Mouse (Mus musculus): ENCODE results near the gene Oaz1. TPM values are rescaled to one million over a fixed set of nuclear protein-coding genes. Genes with fewer than 3 reads are reported as not detected.
"Not testable (repeated sequence)": the region's sequence is repeated elsewhere in the genome, so short reads cannot be mapped to it uniquely, and the experiment has no call there.

Oaz1 gene
- polyA plus RNA-seq, 1 experiment from 2014 or later = 2,414 TPM

GRCm38 (mm10) chr10:80805925-80806324, 20.5 kb upstream of the Oaz1 start:
- peak; percentile 85 for DNase-seq (ENCODE audit: low spot score)
- H3K27me3 ChIP-seq (ENCODE audit: low read depth, poor library complexity, severe bottlenecking) = peaks cover 51% of the 10 kb centered on the region
- WGBS = 17% methylated on average over 3 of the region's 3 CpGs

DNA sequence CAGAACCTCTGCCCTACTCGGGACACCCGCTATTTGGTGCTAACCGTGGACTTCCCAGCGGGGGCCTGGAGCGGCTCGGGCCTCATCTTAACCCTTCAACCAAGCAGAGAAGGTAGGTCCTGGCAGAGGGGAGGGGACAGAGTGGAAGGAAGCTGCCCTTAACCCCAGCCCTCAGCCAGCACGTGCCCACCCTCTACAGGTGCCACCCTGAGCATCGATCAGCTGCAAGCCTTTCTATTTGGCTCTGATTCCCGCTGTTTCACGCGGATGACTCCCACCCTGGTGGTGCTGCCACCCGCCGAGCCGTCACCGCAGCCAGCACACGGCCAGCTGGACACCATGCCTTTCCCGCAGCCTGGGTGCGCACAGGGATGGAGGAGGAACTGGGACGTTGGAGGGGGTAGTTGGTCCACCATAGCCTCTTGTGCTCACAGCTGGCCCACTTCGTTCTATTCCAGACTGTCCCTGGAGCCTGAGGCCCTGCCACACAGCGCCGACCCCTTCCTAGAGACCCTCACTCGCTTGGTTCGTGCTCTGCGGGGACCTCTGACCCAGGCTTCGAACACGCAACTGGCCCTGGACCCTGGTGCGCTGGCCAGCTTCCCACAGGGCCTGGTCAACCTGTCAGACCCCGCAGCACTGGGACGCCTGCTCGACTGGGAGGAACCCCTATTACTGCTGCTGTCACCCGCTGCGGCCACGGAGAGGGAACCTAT, 20.0 kb upstream of the Oaz1 start:
- peaks cover 61% of the 10 kb centered on the region for H3K4me1 ChIP-seq
- H3K36me3 ChIP-seq = peaks cover 54% of the 10 kb centered on the region
- WGBS = 39% methylated on average over 34 of the region's 34 CpGs
- peak overlapping the region; percentile 84 for H3K27ac ChIP-seq
- peak overlapping the region; percentile 71 for H3K4me3 ChIP-seq
- no peaks in the 10 kb centered on the region for H3K9me3 ChIP-seq (replicated peaks)
- H3K27me3 ChIP-seq (ENCODE audit: low read depth, poor library complexity, severe bottlenecking) = peaks cover 57% of the 10 kb centered on the region
- DNase-seq (ENCODE audit: low spot score) = no peak

More at GRCm38 (mm10) chr10:80805925-80806324, 20.5 kb upstream of the Oaz1 start:
- Histone ChIP-seq H3K27ac (no peak overlapping the region), H3K9me3 (replicated peaks) (no peaks in the 10 kb centered on the region), H3K36me3 (peaks cover 60% of the 10 kb centered on the region), H3K4me1 (peaks cover 61% of the 10 kb centered on the region), H3K4me3 (peak overlapping the region; percentile 8; the same call in 1 of the 2 replicates)

GRCm38 (mm10) chr10:80807057-80807627, 19.3 kb upstream of the Oaz1 start:
- peak overlapping the region; percentile 71 for H3K4me3 ChIP-seq
- H3K27me3 ChIP-seq (ENCODE audit: low read depth, poor library complexity, severe bottlenecking) = peaks cover 62% of the 10 kb centered on the region
- no peaks in the 10 kb centered on the region for H3K9me3 ChIP-seq (replicated peaks)
- peak overlapping the region; percentile 84 for H3K27ac ChIP-seq
- peaks cover 61% of the 10 kb centered on the region for H3K4me1 ChIP-seq
- peak; percentile 79 for DNase-seq (ENCODE audit: low spot score)
- WGBS = under 1% methylated on average over 58 of the region's 58 CpGs
- H3K36me3 ChIP-seq = peaks cover 48% of the 10 kb centered on the region

GRCm38 (mm10) chr10:80808099-80808984, 18.1 kb upstream of the Oaz1 start:
- 17% methylated on average over 40 of the region's 40 CpGs for WGBS
- H3K27me3 ChIP-seq (ENCODE audit: low read depth, poor library complexity, severe bottlenecking) = peaks cover 64% of the 10 kb centered on the region

DNA sequence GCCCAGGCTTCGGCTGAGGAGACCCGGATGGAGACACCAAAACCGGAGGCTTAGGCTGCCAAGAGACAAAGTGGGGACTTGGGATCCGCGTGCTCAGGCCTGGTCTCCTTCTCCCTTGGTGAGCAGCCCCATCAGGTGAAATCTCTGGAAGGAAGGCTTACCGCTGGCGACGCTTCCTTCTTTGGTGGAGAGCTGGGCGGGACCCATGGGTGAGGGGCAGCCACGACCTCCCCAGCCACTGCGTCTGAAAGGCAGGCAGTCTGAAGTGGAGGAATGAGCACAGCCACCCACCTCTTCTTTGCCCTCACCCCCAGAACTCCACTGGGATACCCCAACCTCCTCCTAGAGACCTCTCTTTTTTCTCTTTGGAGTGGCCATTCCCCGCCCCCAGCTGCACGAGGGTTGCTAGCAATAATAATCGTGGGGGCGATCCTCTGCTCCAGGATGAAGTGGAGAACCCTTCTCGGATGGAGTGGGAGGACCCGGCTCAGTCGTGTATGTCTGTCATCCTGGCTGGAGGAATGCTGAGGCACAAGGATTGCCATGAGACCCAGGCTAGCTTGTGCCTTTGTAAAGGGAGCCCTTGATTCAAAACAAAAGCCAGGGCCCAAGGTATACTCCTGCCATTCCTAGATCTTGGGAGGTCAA, 17.3 kb upstream of the Oaz1 start:
- DNase-seq (ENCODE audit: low spot score) = no peak
- peaks cover 28% of the 10 kb centered on the region for H3K36me3 ChIP-seq
- H3K27me3 ChIP-seq (ENCODE audit: low read depth, poor library complexity, severe bottlenecking) = peaks cover 67% of the 10 kb centered on the region
- 9% methylated on average over 18 of the region's 18 CpGs for WGBS
- H3K9me3 ChIP-seq (replicated peaks) = no peaks in the 10 kb centered on the region
- peaks cover 60% of the 10 kb centered on the region for H3K4me1 ChIP-seq
- H3K4me3 ChIP-seq = peak overlapping the region; percentile 71
- peak overlapping the region; percentile 54 for H3K27ac ChIP-seq

More at GRCm38 (mm10) chr10:80808099-80808984, 18.1 kb upstream of the Oaz1 start:
- DNase-seq (ENCODE audit: low spot score) = peak; percentile 58
- peaks cover 61% of the 10 kb centered on the region for H3K4me1 ChIP-seq
- peak overlapping the region; percentile 54 for H3K27ac ChIP-seq
- no peaks in the 10 kb centered on the region for H3K9me3 ChIP-seq (replicated peaks)
- H3K36me3 ChIP-seq = peaks cover 36% of the 10 kb centered on the region
- peak overlapping the region; percentile 71 for H3K4me3 ChIP-seq

DNA sequence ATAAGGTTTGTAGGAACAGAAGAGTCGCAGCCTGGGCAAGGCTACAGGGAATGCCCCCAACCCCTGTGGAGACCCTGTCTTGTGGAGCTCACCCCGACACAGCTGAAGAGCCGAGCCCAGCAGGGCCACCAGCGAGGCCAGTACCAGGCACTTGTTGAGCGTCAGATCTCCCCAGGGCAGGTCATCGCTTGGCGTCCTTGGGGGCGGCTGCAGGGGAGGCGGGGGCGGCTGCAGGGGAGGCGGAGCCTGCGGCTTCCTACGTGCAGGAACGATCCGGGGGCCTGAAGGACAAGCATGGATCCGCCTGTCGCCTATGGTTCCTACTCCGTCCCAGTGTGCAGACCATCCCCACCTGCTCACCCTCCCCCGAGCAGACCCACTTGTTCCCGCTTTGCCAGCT, 16.4 kb upstream of the Oaz1 start:
- Histone ChIP-seq H3K27me3 (ENCODE audit: low read depth, poor library complexity, severe bottlenecking) (peaks cover 67% of the 10 kb centered on the region), H3K9me3 (replicated peaks) (no peaks in the 10 kb centered on the region), H3K36me3 (peaks cover 18% of the 10 kb centered on the region), H3K4me3 (peak overlapping the region; percentile 38), H3K27ac (peak overlapping the region; percentile 44; the same call in 1 of the 2 replicates), H3K4me1 (peaks cover 52% of the 10 kb centered on the region)
- 4% methylated on average over 20 of the region's 20 CpGs for WGBS
- no peak for DNase-seq (ENCODE audit: low spot score)

GRCm38 (mm10) chr10:80812391-80813041, 13.9 kb upstream of the Oaz1 start:
- Histone ChIP-seq H3K36me3 (no peaks in the 10 kb centered on the region), H3K4me1 (peaks cover 28% of the 10 kb centered on the region), H3K27ac (no peak overlapping the region), H3K9me3 (replicated peaks) (no peaks in the 10 kb centered on the region), H3K27me3 (ENCODE audit: low read depth, poor library complexity, severe bottlenecking) (peaks cover 50% of the 10 kb centered on the region), H3K4me3 (no peak overlapping the region)
- WGBS = 64% methylated on average over 5 of the region's 5 CpGs
- DNase-seq (ENCODE audit: low spot score) = no peak

DNA sequence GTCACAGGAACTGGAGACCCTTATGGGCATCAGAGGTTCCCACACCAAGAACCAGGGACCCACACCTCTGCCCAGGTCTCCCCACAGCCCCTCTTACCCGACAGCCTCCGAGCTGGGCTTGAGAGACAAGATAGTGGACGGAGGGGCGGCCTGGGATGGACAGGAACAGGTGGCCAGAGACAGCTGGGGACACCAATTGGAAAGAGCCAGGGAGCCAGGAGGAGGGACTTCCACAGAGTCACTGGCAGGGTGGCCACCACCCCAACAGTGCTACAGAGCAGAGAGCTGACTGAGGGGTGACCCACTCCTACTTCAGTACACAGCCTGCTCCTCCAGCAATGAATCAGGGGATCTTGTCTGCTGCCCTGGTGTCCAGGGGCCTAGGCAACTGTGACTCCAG, 13.1 kb upstream of the Oaz1 start, which contains the start of gene Jsrp1:
Jsrp1 (minus strand) TSS at position 133 of the 400 bp plus-strand sequence.
- Histone ChIP-seq H3K27me3 (ENCODE audit: low read depth, poor library complexity, severe bottlenecking) (peaks cover 42% of the 10 kb centered on the region), H3K27ac (no peak within 1 kb of the TSS)
- 79% methylated on average over 4 of the region's 4 CpGs for WGBS

DNA sequence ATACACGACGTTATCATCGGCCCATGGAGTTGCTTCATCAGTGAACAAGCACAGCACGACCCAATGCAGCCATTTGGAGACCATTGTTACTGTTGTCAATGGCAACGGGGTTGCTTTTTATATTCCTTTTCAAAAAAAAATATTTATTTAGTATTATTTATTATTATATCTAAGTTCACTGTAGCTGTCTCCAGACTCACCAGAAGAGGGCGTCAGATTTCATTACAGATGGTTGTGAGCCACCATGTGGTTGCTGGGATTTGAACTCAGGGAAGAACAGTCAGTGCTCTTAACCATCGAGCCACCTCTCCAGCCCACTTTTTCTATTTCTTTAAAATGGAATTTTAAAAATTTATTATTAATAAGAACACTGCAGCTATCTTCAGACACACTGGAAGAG, 11.7 kb upstream of the Oaz1 start:
- H3K27me3 ChIP-seq (ENCODE audit: low read depth, poor library complexity, severe bottlenecking) = peaks cover 27% of the 10 kb centered on the region
- no peaks in the 10 kb centered on the region for H3K36me3 ChIP-seq
- H3K27ac ChIP-seq = no peak overlapping the region
- no peak overlapping the region for H3K4me3 ChIP-seq
- 68% methylated on average over 7 of the region's 7 CpGs for WGBS
- DNase-seq (ENCODE audit: low spot score) = no peak
- peaks cover 8% of the 10 kb centered on the region for H3K4me1 ChIP-seq
- no peaks in the 10 kb centered on the region for H3K9me3 ChIP-seq (replicated peaks)

More for the DNA sequence above, 13.1 kb upstream of the Oaz1 start, which contains the start of gene Jsrp1:
- peaks cover 19% of the 10 kb centered on the region for H3K4me1 ChIP-seq
- H3K36me3 ChIP-seq = no peaks in the 10 kb centered on the region
- H3K9me3 ChIP-seq (replicated peaks) = no peaks in the 10 kb centered on the region
- no peak within 1 kb of the TSS for H3K4me3 ChIP-seq
- DNase-seq (ENCODE audit: low spot score) = no peak

- H3K4me3 ChIP-seq; DNase-seq (ENCODE audit: low spot score); H3K36me3 ChIP-seq; H3K9me3 ChIP-seq (replicated peaks); H3K4me1 ChIP-seq; H3K27ac ChIP-seq: not testable (repeated sequence)
- 83% methylated on average over 3 of the region's 3 CpGs for WGBS
- peaks cover 12% of the 10 kb centered on the region; the same call in 1 of the 2 replicates for H3K27me3 ChIP-seq (ENCODE audit: low read depth, poor library complexity, severe bottlenecking)
Observed at GRCm38 (mm10) chr10:80816303-80816702, 10.2 kb upstream of the Oaz1 start.

- Histone ChIP-seq H3K4me3 (no peak overlapping the region), H3K4me1 (no peaks in the 10 kb centered on the region), H3K36me3 (no peaks in the 10 kb centered on the region), H3K27ac (no peak overlapping the region), H3K9me3 (replicated peaks) (no peaks in the 10 kb centered on the region), H3K27me3 (ENCODE audit: low read depth, poor library complexity, severe bottlenecking) (0 out of 2 replicates have a peak, but pooled peaks cover 5% of the 10 kb centered on the region)
- no peak for DNase-seq (ENCODE audit: low spot score)
- 82% methylated on average over 2 of the region's 2 CpGs for WGBS
Observed at GRCm38 (mm10) chr10:80817164-80817563, 9.3 kb upstream of the Oaz1 start.

DNA sequence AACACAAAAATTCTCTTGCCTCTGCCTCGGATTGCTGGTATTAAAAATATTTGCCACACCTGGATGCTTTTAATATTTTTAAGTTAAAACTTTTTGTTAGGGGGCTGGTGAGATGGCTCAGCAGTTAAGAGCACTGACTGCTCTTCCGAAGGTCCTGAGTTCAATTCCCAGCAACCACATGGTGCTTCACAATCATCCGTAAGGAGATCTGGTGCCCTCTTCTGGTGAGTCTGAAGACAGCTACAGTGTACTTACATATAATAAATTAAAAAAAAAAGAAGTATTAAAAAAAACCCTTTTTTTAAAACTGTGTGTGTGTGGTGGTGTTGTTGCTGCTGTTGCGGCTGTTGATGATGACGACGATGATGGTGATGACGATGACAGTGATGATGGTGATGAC, 8.5 kb upstream of the Oaz1 start:
- H3K27me3 ChIP-seq (ENCODE audit: low read depth, poor library complexity, severe bottlenecking); DNase-seq (ENCODE audit: low spot score); H3K4me3 ChIP-seq; H3K27ac ChIP-seq; H3K4me1 ChIP-seq; H3K36me3 ChIP-seq; H3K9me3 ChIP-seq (replicated peaks): not testable (repeated sequence)
- 83% methylated on average over 7 of the region's 7 CpGs for WGBS

Measured in limb, embryonic 10.5 days (tissue).